Mouse (Mus musculus) brown adipose tissue, adult 24 weeks (tissue): ENCODE measurements at regions not wholly inside any gene's neighbourhood (a gene's known extent, or its start where the extent isn't known, plus 50 kb on each side); places are given as distances from the start of the nearest gene placed in this dataset.
"Not testable (repeated sequence)": the region's sequence is repeated elsewhere in the genome, so short reads cannot be mapped to it uniquely, and the experiment has no call there.

Experiments used
- H3K27ac ChIP-seq: fragments of 200-500 bp; replicated peaks from 2 replicates; pipeline ENCODE4 v1.5.1; 2012; ENCODE audit warnings: low read depth, mild to moderate bottlenecking, low read length
- H3K4me1 ChIP-seq: fragments of 200-500 bp; 2 replicates; pipeline ENCODE4 v1.6.1; 2012; ENCODE audit warnings: low read length, mixed read lengths; ENCODE audit not compliant: control insufficient read depth, insufficient read depth, insufficient read length
- H3K4me3 ChIP-seq: fragments of 200-500 bp; 2 replicates; pipeline ENCODE4 v1.5.1; 2012; ENCODE audit warnings: low read depth, mild to moderate bottlenecking, low read length, moderate library complexity; ENCODE audit not compliant: insufficient read depth

GRCm38 (mm10) chrX:50614367-50614766, 186.1 kb upstream of the Olfr1324 start:
- H3K4me1 ChIP-seq, H3K27ac ChIP-seq, H3K4me3 ChIP-seq: not testable (repeated sequence)

- H3K4me1 ChIP-seq, result no peaks in the 10 kb centered on the region
- no peak overlapping the region for H3K4me3 ChIP-seq
- no peak overlapping the region; the same call in 1 of the 2 replicates for H3K27ac ChIP-seq
Measured at GRCm38 (mm10) chrX:50611765-50612591, 183.7 kb upstream of the Olfr1324 start.

- H3K4me1 ChIP-seq, H3K27ac ChIP-seq, H3K4me3 ChIP-seq: not testable (repeated sequence)
Measured at GRCm38 (mm10) chrX:50608141-50608540, 179.8 kb upstream of the Olfr1324 start.

GRCm38 (mm10) chrX:50607636-50608035, 179.3 kb upstream of the Olfr1324 start:
- H3K4me3 ChIP-seq, result no peak overlapping the region
- H3K27ac ChIP-seq, result no peak overlapping the region
- H3K4me1 ChIP-seq, result no peaks in the 10 kb centered on the region

GRCm38 (mm10) chrX:50605517-50605916, 177.2 kb upstream of the Olfr1324 start:
- not testable (repeated sequence) for H3K27ac ChIP-seq, H3K4me3 ChIP-seq, H3K4me1 ChIP-seq

- not testable (repeated sequence) for H3K27ac ChIP-seq, H3K4me3 ChIP-seq, H3K4me1 ChIP-seq
Measured at GRCm38 (mm10) chrX:50604995-50605394, 176.7 kb upstream of the Olfr1324 start.

GRCm38 (mm10) chrX:50602881-50603280, 174.6 kb upstream of the Olfr1324 start:
- not testable (repeated sequence) for H3K27ac ChIP-seq, H3K4me1 ChIP-seq, H3K4me3 ChIP-seq

- not testable (repeated sequence) for H3K27ac ChIP-seq, H3K4me1 ChIP-seq, H3K4me3 ChIP-seq
Measured at GRCm38 (mm10) chrX:50602461-50602875, 174.2 kb upstream of the Olfr1324 start.

- H3K4me3 ChIP-seq, H3K4me1 ChIP-seq, H3K27ac ChIP-seq: not testable (repeated sequence)
Measured at GRCm38 (mm10) chrX:50600262-50600661, 172.0 kb upstream of the Olfr1324 start.

- H3K4me1 ChIP-seq, result no peaks in the 10 kb centered on the region
- H3K4me3 ChIP-seq, result no peak overlapping the region
- no peak overlapping the region for H3K27ac ChIP-seq
Measured at GRCm38 (mm10) chrX:50599780-50600179, 171.5 kb upstream of the Olfr1324 start.

- H3K4me3 ChIP-seq, H3K27ac ChIP-seq, H3K4me1 ChIP-seq: not testable (repeated sequence)
Measured at GRCm38 (mm10) chrX:50597626-50598025, 169.3 kb upstream of the Olfr1324 start.

GRCm38 (mm10) chrX:50597105-50597504, 168.8 kb upstream of the Olfr1324 start:
- H3K27ac ChIP-seq, result no peak overlapping the region
- no peak overlapping the region for H3K4me3 ChIP-seq
- no peaks in the 10 kb centered on the region for H3K4me1 ChIP-seq

GRCm38 (mm10) chrX:50594976-50595375, 166.7 kb upstream of the Olfr1324 start:
- H3K4me3 ChIP-seq, H3K4me1 ChIP-seq, H3K27ac ChIP-seq: not testable (repeated sequence)

- Histone ChIP-seq H3K4me3 (no peak overlapping the region), H3K4me1 (no peaks in the 10 kb centered on the region), H3K27ac (no peak overlapping the region)
Measured at GRCm38 (mm10) chrX:50591477-50591876, 163.2 kb upstream of the Olfr1324 start.

- H3K27ac ChIP-seq, result no peak overlapping the region
- H3K4me3 ChIP-seq, result no peak overlapping the region
- no peaks in the 10 kb centered on the region for H3K4me1 ChIP-seq
Measured at GRCm38 (mm10) chrX:50590673-50591341, 162.5 kb upstream of the Olfr1324 start.

- no peak overlapping the region for H3K4me3 ChIP-seq
- H3K27ac ChIP-seq, result no peak overlapping the region
Measured at GRCm38 (mm10) chrX:50588892-50589291, 160.6 kb upstream of the Olfr1324 start.

More at GRCm38 (mm10) chrX:50588892-50589291, 160.6 kb upstream of the Olfr1324 start:
- H3K4me1 ChIP-seq, result no peaks in the 10 kb centered on the region
